Mouse (Mus musculus) lung, embryonic 16.5 days (tissue): ENCODE results near the gene Ranbp3. TPM values are rescaled to one million over a fixed set of nuclear protein-coding genes. Genes with fewer than 3 reads are reported as not detected.

Source experiments
- ATAC-seq: fragments of 200-750 bp; cut with Nextera tagmentation; 2 replicates; pipeline ENCODE4 v1.8.0; 2017; ENCODE audit warnings: low read depth, mild to moderate bottlenecking, moderate library complexity
- H3K27ac ChIP-seq: fragments of 300-500 bp; sonication (generic); 2 replicates; pipeline ENCODE4 v1.5.1; 2014; ENCODE audit warnings: mild to moderate bottlenecking, control low read depth, low read length
- H3K27me3 ChIP-seq: fragments of 300-500 bp; sonication (generic); 2 replicates; pipeline ENCODE4 v1.6.1; 2014; ENCODE audit warnings: low read depth, low read length, mixed read lengths; ENCODE audit not compliant: control insufficient read depth, insufficient read depth
- H3K36me3 ChIP-seq: fragments of 300-500 bp; sonication (generic); 2 replicates; pipeline ENCODE4 v1.6.1; 2014; ENCODE audit warnings: low read length; ENCODE audit not compliant: control insufficient read depth, insufficient read depth
- H3K4me1 ChIP-seq: fragments of 300-500 bp; sonication (generic); replicated peaks from 2 replicates; pipeline ENCODE4 v1.6.1; 2014; ENCODE audit warnings: low read length, mixed read lengths; ENCODE audit not compliant: control insufficient read depth, insufficient read depth
- H3K4me2 ChIP-seq: fragments of 300-500 bp; sonication (generic); 2 replicates; pipeline ENCODE4 v1.6.1; 2014; ENCODE audit warnings: low read depth, low read length, control low read depth
- H3K4me3 ChIP-seq: fragments of 300-500 bp; sonication (generic); 2 replicates; pipeline ENCODE4 v1.5.1; 2014; ENCODE audit warnings: mild to moderate bottlenecking, low read length, control low read depth
- H3K9ac ChIP-seq: fragments of 300-500 bp; sonication (generic); 2 replicates; pipeline ENCODE4 v1.6.1; 2014; ENCODE audit warnings: low read length, control low read depth
- H3K9me3 ChIP-seq: fragments of 300-500 bp; sonication (generic); 2 replicates; pipeline ENCODE4 v1.6.1; 2016; ENCODE audit warnings: low read length; ENCODE audit not compliant: control insufficient read depth
- WGBS: fragments of 180-500 bp; shearing (Covaris S2); extraction: QIAGEN DNeasy Blood & Tissue Kit; methylation state at CpG from one replicate; pipeline ENCODE4 v1.1.7; 2014; 5-methylcytosine and 5-hydroxymethylcytosine counted together
- polyA plus RNA-seq: library from polyadenylated mRNA; unstranded; fragments of >200 nt; fragmentation: Nextera tagmentation; extraction: Ambion mirVana; gene quantifications from 2 replicates; pipeline ENCODE4 v1.2.1, GENCODE M21; 2015

Gene Ranbp3
- polyA plus RNA-seq, 1 experiment from 2014 or later: 92.8 TPM

DNA sequence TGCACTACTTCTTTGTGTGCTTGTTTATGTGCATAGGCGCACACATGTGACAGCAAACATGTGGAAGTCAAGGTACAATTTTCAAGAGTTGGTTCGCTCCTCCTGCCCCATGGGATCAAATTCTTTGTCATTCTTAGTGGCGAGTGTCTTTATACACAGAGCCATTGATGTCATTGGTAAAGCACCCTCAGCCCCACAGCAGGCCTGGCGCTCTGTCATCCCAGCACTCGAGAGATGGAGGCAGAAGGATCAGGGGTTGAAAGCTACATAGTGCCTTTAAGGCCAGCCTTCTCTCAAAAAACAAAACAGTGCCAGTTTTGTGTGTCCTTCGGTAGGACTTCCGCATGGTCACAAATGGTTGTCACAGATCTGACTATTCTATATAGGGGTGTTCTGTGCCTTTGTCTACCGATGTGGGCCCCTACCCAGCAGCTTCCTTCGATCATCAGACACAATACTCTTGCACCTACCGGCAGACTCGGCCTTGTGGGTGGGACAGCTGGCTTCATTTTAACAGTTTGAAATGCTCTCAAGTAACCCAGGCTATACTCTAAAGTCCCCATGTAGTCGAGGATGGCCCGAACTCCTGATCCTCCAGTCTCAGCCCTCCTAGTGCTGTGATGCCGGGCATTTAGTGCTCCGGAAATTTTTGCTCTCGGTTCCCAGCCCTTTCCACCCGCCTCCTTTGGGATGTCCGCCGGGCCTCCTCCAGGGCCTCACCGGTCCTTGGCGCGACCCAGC, 43.0 kb downstream of the Ranbp3 start:
- Histone ChIP-seq H3K9me3 (no peaks in the 10 kb centered on the region), H3K4me2 (peak overlapping the region; percentile 77), H3K9ac (peak overlapping the region; percentile 86), H3K36me3 (peaks cover 8% of the 10 kb centered on the region), H3K4me3 (peak overlapping the region; percentile 89), H3K4me1 (peaks cover 15% of the 10 kb centered on the region), H3K27me3 (no peaks in the 10 kb centered on the region), H3K27ac (peak overlapping the region; percentile 79)
- WGBS: 24% methylated on average over 22 of the region's 22 CpGs
- ATAC-seq: no peak

DNA sequence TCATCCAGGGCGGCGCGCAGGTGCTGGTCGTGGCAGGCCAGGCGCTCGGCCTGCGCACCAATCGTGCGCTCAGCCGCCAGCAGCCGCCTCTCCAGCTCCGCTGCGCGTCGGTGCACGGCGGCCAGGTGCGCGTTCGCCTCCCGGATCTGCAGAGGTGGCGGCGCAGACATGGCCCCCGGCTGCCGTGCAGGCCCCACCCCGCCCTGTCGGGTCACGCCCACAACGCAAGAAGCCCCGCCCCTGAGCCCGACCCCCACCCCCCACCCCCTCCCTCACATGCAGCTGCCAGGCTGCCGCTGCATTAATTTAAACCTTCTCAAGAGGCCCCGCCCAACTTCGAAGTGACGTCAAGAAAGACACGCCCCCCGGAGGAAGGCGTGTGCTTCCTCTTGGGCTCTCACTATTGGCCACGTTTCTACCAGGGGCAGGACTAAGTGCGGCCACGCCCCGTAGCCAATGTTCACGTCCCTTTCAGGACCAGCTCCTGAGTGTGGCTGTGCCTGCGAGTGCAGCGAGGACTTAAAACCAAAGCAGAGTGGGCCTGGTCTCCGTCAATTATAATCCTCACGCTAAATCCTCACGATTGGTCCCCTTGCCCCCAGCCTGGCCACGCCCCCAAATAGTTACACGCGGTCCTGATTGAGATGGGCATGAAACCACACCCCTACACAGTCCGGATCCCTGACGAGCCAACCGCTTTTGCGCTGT, 43.7 kb downstream of the Ranbp3 start:
- Histone ChIP-seq H3K36me3 (peaks cover 4% of the 10 kb centered on the region), H3K4me3 (peak overlapping the region; percentile 89), H3K27ac (peak overlapping the region; percentile 79), H3K9me3 (no peaks in the 10 kb centered on the region), H3K4me2 (peak overlapping the region; percentile 77), H3K4me1 (peaks cover 15% of the 10 kb centered on the region), H3K27me3 (no peaks in the 10 kb centered on the region), H3K9ac (peak overlapping the region; percentile 95)
- ATAC-seq: peak; percentile 94
- WGBS: under 1% methylated on average over 50 of the region's 55 CpGs

DNA sequence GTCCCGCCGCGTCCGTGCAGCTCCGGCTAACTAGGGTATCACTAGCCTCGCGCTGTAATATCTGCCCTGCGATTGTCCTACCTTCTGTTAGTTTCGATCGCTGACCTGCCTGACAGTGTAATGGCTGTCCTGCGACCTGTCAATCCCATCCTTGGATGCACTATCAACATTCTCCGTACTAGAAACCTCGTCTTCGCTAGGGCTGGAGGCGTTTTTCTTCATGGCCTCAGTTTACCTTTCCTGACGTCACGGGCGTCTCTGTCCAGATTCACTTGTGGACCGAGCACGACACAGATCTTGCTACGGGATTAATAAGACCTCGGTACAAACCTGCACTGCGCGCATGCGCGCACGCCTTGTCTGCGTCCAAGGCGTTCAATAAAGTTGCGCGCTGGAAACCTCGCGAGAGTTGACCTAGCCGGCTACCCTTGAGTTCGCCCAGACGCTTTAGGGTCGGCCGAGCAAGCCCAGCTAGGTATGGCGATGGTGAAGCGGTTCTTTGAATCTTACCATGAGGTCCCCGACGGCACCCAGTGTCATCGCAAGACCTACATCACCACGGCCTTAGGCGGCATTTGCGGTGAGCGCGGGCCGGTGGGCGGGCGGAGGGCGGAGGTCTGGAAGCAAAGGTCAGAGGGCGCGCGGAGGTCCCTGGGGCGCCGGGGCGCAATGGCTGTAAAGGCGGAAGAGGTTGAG, 44.4 kb downstream of the Ranbp3 start, which contains the start of the genes Ndufa11 and Vmac:
Gene Ndufa11 (plus strand): TSS at position 405 of the 696 bp plus-strand sequence.
Gene Vmac (minus strand): TSS at position 660 of the 696 bp plus-strand sequence.
- Histone ChIP-seq H3K9ac (peak within 1 kb of the TSS; percentile 95), H3K27me3 (no peaks in the 10 kb centered on the region), H3K27ac (peak within 1 kb of the TSS; percentile 79), H3K36me3 (peaks cover 9% of the 10 kb centered on the region), H3K4me2 (peak within 1 kb of the TSS; percentile 77), H3K4me1 (peaks cover 15% of the 10 kb centered on the region), H3K9me3 (no peaks in the 10 kb centered on the region), H3K4me3 (peak within 1 kb of the TSS; percentile 89)
- ATAC-seq: peak; percentile 79
- WGBS: under 1% methylated on average over 59 of the region's 59 CpGs

DNA sequence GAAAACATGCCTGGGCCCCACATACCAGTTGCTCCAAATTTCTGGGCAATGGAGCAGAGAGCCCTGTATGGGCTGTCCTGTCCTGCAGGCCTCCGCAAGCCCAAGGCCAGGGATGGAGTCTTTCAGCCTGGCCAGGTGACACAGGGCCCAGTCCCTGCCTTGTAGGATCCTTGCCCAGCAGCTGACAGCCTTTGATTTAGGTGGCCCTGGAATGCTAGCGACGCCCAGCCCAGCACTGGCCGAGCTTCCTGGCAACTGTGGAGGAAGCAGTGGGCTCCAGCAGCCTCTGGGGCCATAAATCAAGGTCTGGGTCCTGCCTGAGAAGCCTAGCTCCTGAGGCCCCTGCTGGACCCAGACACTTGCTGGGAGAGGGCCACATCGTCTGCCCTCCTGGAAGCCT, 49.3 kb downstream of the Ranbp3 start:
- Histone ChIP-seq H3K36me3 (peaks cover 17% of the 10 kb centered on the region), H3K27me3 (no peaks in the 10 kb centered on the region), H3K9me3 (peaks cover 3% of the 10 kb centered on the region), H3K4me3 (no peak overlapping the region), H3K4me2 (no peak overlapping the region), H3K27ac (peak overlapping the region; percentile 8; the same call in 1 of the 2 replicates), H3K9ac (peak overlapping the region; percentile 24), H3K4me1 (peaks cover 16% of the 10 kb centered on the region)
- ATAC-seq: no peak
- 65% methylated on average over 5 of the region's 5 CpGs for whole genome bisulfite sequencing

DNA sequence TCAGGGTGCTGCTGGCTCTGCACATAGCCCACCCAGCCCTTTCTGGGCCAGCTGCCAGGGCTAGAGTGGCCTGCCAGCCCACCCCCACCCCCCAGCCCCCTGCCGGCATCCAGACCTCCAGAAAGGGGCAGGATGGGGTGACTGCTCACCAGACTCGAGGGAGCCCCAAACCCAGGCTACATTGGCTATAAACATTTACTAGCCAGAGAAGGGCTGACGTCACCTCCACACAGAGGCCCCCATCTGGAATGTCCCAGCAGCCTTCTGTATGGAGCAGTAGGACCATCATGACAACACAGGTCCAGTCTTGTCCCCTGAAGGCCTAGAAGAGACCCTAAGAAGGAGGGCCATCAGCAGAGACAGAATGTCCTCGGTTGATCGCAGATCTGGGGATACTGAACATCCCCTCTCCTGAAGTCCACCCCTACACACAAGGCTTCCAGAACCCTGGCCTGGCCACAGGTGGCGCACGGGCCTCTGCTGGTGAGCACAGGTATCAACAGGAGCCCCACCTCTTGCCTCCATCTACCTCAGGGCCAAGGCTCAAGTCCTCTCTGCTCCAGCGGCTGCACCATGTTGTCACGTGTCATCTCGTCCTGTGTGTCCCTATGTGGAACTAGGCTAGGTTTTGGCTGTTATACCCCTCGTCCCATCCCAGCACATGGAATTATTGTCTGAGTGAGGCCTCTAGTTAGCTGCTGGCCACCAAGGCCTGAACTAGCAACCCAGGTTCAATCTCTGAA, 50.5 kb downstream of the Ranbp3 start:
- Histone ChIP-seq H3K4me2 (no peak overlapping the region), H3K36me3 (peaks cover 17% of the 10 kb centered on the region), H3K9ac (no peak overlapping the region), H3K9me3 (peaks cover 3% of the 10 kb centered on the region), H3K4me1 (peaks cover 24% of the 10 kb centered on the region), H3K4me3 (no peak overlapping the region), H3K27me3 (no peaks in the 10 kb centered on the region), H3K27ac (no peak overlapping the region)
- WGBS: 68% methylated on average over 11 of the region's 11 CpGs
- no peak for ATAC-seq

DNA sequence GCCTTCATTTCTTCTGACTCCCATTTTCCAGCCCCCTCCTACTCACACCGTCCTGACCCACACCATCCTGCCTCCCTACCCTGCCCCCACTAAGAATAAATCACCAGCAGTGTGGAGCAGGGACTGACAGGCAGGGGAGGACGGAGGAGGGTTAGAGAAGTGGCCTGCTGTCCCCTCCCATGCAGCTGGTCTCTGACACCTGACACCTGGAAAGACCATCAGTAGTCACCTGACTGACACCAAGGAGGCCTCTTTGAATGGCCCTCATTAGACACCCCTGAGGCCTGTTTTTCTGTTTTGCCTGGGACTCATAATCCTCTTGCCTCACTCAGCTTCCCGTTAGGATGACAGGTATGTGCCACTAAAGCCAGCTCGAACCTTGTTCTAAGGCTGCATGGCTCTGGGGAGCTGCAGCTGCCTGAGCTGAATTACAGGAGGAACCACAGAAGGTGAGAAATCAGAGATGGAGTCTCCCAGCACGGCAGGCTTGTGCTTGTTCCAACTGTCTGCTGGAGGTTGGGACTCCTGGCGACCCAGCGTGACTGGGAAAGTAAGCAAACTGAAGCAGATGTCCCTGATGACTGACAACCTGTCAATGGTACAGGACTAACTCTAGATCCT, 54.0 kb downstream of the Ranbp3 start:
- Histone ChIP-seq H3K36me3 (peaks cover 11% of the 10 kb centered on the region), H3K27me3 (no peaks in the 10 kb centered on the region), H3K4me2 (no peak overlapping the region; the same call in 1 of the 2 replicates), H3K9me3 (peaks cover 3% of the 10 kb centered on the region), H3K9ac (0 out of 2 replicates have a peak overlapping the region, but pooled peaks have one; percentile 40), H3K4me3 (no peak overlapping the region), H3K4me1 (peaks cover 26% of the 10 kb centered on the region), H3K27ac (0 out of 2 replicates have a peak overlapping the region, but pooled peaks have one; percentile 46)
- WGBS: 14% methylated on average over 7 of the region's 7 CpGs
- no peak for ATAC-seq

DNA sequence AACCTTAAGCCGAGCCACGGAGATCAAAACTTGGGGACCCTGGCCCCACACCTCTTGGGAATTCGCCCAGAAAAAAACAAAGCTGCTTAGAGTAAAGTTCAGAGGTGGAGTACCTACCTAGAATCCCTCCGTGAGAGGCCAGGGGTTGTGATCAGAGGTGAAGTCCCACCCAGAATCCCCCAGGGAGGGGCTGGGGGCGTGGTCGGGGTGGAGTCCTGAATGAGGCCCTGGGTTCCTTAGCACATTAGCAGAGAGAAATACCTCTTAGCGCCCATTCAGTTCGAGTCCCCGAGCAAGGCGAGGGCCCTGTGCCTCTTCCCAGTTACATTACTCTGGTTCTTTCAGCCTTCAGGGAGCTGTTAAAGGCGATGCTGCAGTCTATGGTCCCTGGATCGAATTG, 54.6 kb downstream of the Ranbp3 start:
- Histone ChIP-seq H3K9ac (peak overlapping the region; percentile 40; the same call in 1 of the 2 replicates), H3K4me3 (no peak overlapping the region), H3K36me3 (peaks cover 8% of the 10 kb centered on the region), H3K27me3 (no peaks in the 10 kb centered on the region), H3K27ac (0 out of 2 replicates have a peak overlapping the region, but pooled peaks have one; percentile 46), H3K4me1 (peaks cover 26% of the 10 kb centered on the region), H3K9me3 (peaks cover 3% of the 10 kb centered on the region), H3K4me2 (peak overlapping the region; percentile 23)
- peak; percentile 19 for ATAC-seq
- 9% methylated on average over 12 of the region's 12 CpGs for WGBS

DNA sequence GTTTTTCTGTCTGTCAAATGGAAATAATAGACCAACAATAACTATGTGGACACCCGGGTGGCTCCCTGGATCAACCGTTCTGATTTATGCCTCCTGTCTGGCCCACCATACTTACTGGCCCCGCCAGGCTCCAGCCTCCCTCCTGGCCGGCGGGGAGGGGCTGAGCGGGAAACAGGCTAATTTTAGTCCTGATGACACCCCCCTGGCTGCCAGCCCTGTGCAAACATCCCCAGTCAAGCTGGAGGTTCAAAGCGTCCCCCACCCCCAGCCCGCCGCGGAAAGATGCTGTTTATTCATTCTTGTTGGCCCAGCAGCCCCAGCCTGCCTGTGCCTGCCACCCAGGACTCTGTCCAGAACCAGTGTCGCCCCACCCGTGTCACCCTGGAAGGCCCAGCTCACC, 55.0 kb downstream of the Ranbp3 start:
- Histone ChIP-seq H3K27me3 (no peaks in the 10 kb centered on the region), H3K4me3 (no peak overlapping the region), H3K27ac (peak overlapping the region; percentile 21; the same call in 1 of the 2 replicates), H3K4me2 (peak overlapping the region; percentile 23), H3K9me3 (peaks cover 3% of the 10 kb centered on the region), H3K9ac (peak overlapping the region; percentile 44; the same call in 1 of the 2 replicates), H3K4me1 (peaks cover 25% of the 10 kb centered on the region), H3K36me3 (peaks cover 5% of the 10 kb centered on the region)
- WGBS: 4% methylated on average over 12 of the region's 12 CpGs
- peak; percentile 76 for ATAC-seq
